13 mouse cellular contexts compared by ENCODE assay signal in genomic region chr5:137179646-137180374, GRCm38 (mm10). TPM values are rescaled to one million over a fixed set of nuclear protein-coding genes. Genes with fewer than 3 reads are reported as not detected.
DNase-seq lines count a peak whose midpoint lies in the region; ATAC-seq and TF ChIP-seq lines count a peak whose summit lies in the region.
"Had no signal": no experiment of that assay in that cellular context is flagged by ENCODE, and none has a peak within 500 bp of the region (broad histone marks: within the 10 kb centered on the region; RNA-seq: fewer than 3 reads in every experiment).

No protein-coding gene starts in this region.

- H3K27me3 ChIP-seq in liver, postnatal 0 days (ENCODE audit: insufficient read depth, low read length) = no peaks in the 10 kb centered on the region
- peaks cover 19% of the 10 kb centered on the region for H3K27me3 ChIP-seq in liver, embryonic 12.5 days (replicated peaks)
- H3K27me3 ChIP-seq: hindbrain, embryonic 12.5 days had no signal

- H3K9ac ChIP-seq in liver, postnatal 0 days (replicated peaks) = no peak overlapping the region
- H3K9ac ChIP-seq in liver, embryonic 12.5 days = no peak overlapping the region
- H3K9ac ChIP-seq: hindbrain, embryonic 12.5 days; limb, embryonic 13.5 days had no signal

- TF ChIP-seq CTCF in liver, postnatal 0 days (IDR thresholded peaks at IDR 0.05; ENCODE audit: low read depth) = no peak

- H3K36me3 ChIP-seq in liver, postnatal 0 days (replicated peaks; ENCODE audit: insufficient read depth, low read length) = no peaks in the 10 kb centered on the region
- H3K36me3 ChIP-seq in liver, embryonic 12.5 days = no peaks in the 10 kb centered on the region
- H3K36me3 ChIP-seq: hindbrain, embryonic 12.5 days; limb, embryonic 13.5 days had no signal

- TF ChIP-seq EP300 in liver, postnatal 0 days (IDR thresholded peaks at IDR 0.05; ENCODE audit: low read depth) = no peak

- no peak overlapping the region for H3K4me2 ChIP-seq in liver, postnatal 0 days (ENCODE audit: low read depth, low read length)
- H3K4me2 ChIP-seq in liver, embryonic 12.5 days = no peak overlapping the region
- H3K4me2 ChIP-seq: hindbrain, embryonic 12.5 days; limb, embryonic 13.5 days had no signal

- peak; percentile 54 for DNase-seq in liver, postnatal 0 days
- peak; percentile 45 for DNase-seq in thymus, postnatal 14 days
- no peak for DNase-seq in heart, adult 18-20 months
- DNase-seq in adrenal gland, adult 8-10 months = no peak
- DNase-seq: cerebellum, adult 11-12 months; kidney, postnatal 14 days had no signal

- H3K27ac ChIP-seq in liver, postnatal 0 days (ENCODE audit: low read depth) = peak overlapping the region; percentile 70
- no peak overlapping the region for H3K27ac ChIP-seq in liver, embryonic 12.5 days
- H3K27ac ChIP-seq: hindbrain, embryonic 12.5 days; limb, embryonic 13.5 days had no signal

- H3K4me1 ChIP-seq in liver, postnatal 0 days (ENCODE audit: insufficient read depth) = 0 out of 2 replicates have a peak, but pooled peaks cover 3% of the 10 kb centered on the region
- no peaks in the 10 kb centered on the region for H3K4me1 ChIP-seq in liver, embryonic 12.5 days
- H3K4me1 ChIP-seq: hindbrain, embryonic 12.5 days; limb, embryonic 13.5 days; megakaryocyte, embryonic 14.5 days had no signal

- no peak overlapping the region for H3K4me3 ChIP-seq in liver, postnatal 0 days (ENCODE audit: low read depth, low read length)
- no peak overlapping the region for H3K4me3 ChIP-seq in liver, embryonic 12.5 days
- H3K4me3 ChIP-seq: hindbrain, embryonic 12.5 days; limb, embryonic 13.5 days; megakaryocyte, embryonic 14.5 days had no signal

- 53% methylated on average over 8 of the region's 8 CpGs for WGBS in liver, postnatal 0 days (ENCODE audit: insufficient replicate concordance)
- WGBS in liver, embryonic 12.5 days (ENCODE audit: insufficient replicate concordance) = 49% methylated on average over 8 of the region's 8 CpGs

- H3K9me3 ChIP-seq in liver, postnatal 0 days (ENCODE audit: low read length) = no peaks in the 10 kb centered on the region
- no peaks in the 10 kb centered on the region for H3K9me3 ChIP-seq in liver, embryonic 12.5 days (replicated peaks)
- H3K9me3 ChIP-seq: hindbrain, embryonic 12.5 days; limb, embryonic 13.5 days had no signal

- ATAC-seq in liver, postnatal 0 days = peak; percentile 36; the same call in 1 of the 2 replicates
- no peak for ATAC-seq in liver, embryonic 12.5 days
- peak; percentile 100 for ATAC-seq in granulocyte monocyte progenitor cell, adult 5-6 weeks (replicated peaks; ENCODE audit: poor library complexity, severe bottlenecking)
- peak; percentile 98 for ATAC-seq in megakaryocyte progenitor cell, adult 5-6 weeks (replicated peaks; ENCODE audit: poor library complexity)

RNA-seq across cellular contexts. Expression of gene Muc3, which starts 30.7 kb away (rescaled TPM):
- polyA plus RNA-seq in liver, postnatal 0 days (2015; fragmentation: Nextera tagmentation; extraction: Ambion mirVana) = not detected in 2 replicates
- polyA plus RNA-seq in liver, embryonic 12.5 days (2016; fragmentation: Nextera tagmentation; extraction: Ambion mirVana) = not detected in 2 replicates
- total RNA-seq in granulocyte monocyte progenitor cell, adult 5-6 weeks (2014; fragmentation: Nextera tagmentation) = not detected in 2 replicates
- not detected in 2 replicates for total RNA-seq in granulocyte monocyte progenitor cell, adult 5-6 weeks (2017)
- total RNA-seq in megakaryocyte progenitor cell, adult 5-6 weeks (2015) = not detected in 2 replicates
- total RNA-seq in megakaryocyte progenitor cell, adult 5-6 weeks (2017) = not detected in 2 replicates
- not detected for total RNA-seq in heart, adult 18-20 months (2021)
- total RNA-seq in adrenal gland, adult 8-10 months (2022) = not detected
- total RNA-seq: gastrocnemius, postnatal 4 days had no signal
- polyA plus RNA-seq: hindbrain, embryonic 12.5 days; limb, embryonic 13.5 days had no signal

RNA-seq across cellular contexts. Expression of gene Muc3a, which starts 32.4 kb away (rescaled TPM):
- 0.07 and 0.09 TPM in 2 replicates for polyA plus RNA-seq in liver, postnatal 0 days (2015; fragmentation: Nextera tagmentation; extraction: Ambion mirVana)
- 0.14 TPM in 1 of 2 replicates, not detected in the other for polyA plus RNA-seq in liver, embryonic 12.5 days (2016; fragmentation: Nextera tagmentation; extraction: Ambion mirVana)
- total RNA-seq in granulocyte monocyte progenitor cell, adult 5-6 weeks (2014; fragmentation: Nextera tagmentation) = 0.19 and 0.80 TPM in 2 replicates
- total RNA-seq in granulocyte monocyte progenitor cell, adult 5-6 weeks (2017) = not detected in 2 replicates
- total RNA-seq in megakaryocyte progenitor cell, adult 5-6 weeks (2015) = 0.69 TPM in 1 of 2 replicates, not detected in the other
- not detected in 2 replicates for total RNA-seq in megakaryocyte progenitor cell, adult 5-6 weeks (2017)
- under 1 TPM; 0.33 to 0.40 TPM for total RNA-seq in heart, adult 18-20 months (2021)
- total RNA-seq in adrenal gland, adult 8-10 months (2022) = 1 to 10 TPM in 1 of 4 experiments, under 1 TPM in 2, not detected in 1; 0.14 to 1.0 (median 0.75) TPM
- polyA plus RNA-seq: hindbrain, embryonic 12.5 days; limb, embryonic 13.5 days had no signal

Comparison
In these comparisons a context has a peak if more than half of its experiments do, and no peak if none do; other contexts are left out.
1. DNase-seq: peak in liver, postnatal 0 days (single experiment) and thymus, postnatal 14 days (single experiment); none in heart, adult 18-20 months (0 of 2) and adrenal gland, adult 8-10 months (single experiment).